Mouse (Mus musculus) E14TG2a.4 (cell line): ENCODE measurements at regions not wholly inside any gene's neighbourhood (a gene's known extent, or its start where the extent isn't known, plus 50 kb on each side); places are given as distances from the start of the nearest gene placed in this dataset.

Experiments
- CTCF ChIP-seq: conservative IDR thresholded peaks from 2 replicates; pipeline ENCODE4 v1.5.1; 2014; ENCODE audit warnings: low read length
- NANOG ChIP-seq: IDR thresholded peaks from 2 replicates; pipeline ENCODE4 v1.6.1; 2014; ENCODE audit warnings: borderline replicate concordance, low read length, mixed read lengths

- no peak for TF ChIP-seq CTCF
- no peak for TF ChIP-seq NANOG
These were observed 98.9 kb upstream of the Ccn6 start for GRCm38 (mm10) chr10:39262466-39262865.
